Mouse (Mus musculus) heart, embryonic 14.5 days (tissue): Measurements from ENCODE around the gene Clec2d. TPM values are rescaled to one million over a fixed set of nuclear protein-coding genes. Genes with fewer than 3 reads are reported as not detected.
"Not testable (repeated sequence)": the region's sequence is repeated elsewhere in the genome, so short reads cannot be mapped to it uniquely, and the experiment has no call there.

ENCODE experiments used
- ATAC-seq: fragments of 200-750 bp; cut with Nextera tagmentation; 2 replicates; pipeline ENCODE4 v1.8.0; 2017; ENCODE audit warnings: low read depth, moderate TSS enrichment; ENCODE audit not compliant: insufficient number of reproducible peaks, insufficient read depth, low FRiP score
- H3K27ac ChIP-seq, 2 experiments: fragments of 200-500 bp in 1 of 2; fragments of 300-500 bp in 1 of 2; sonication (generic) in 1 of 2; replicated peaks in 1 of 2; 2 replicates each; pipeline ENCODE4 v1.5.1; 2012 to 2014; ENCODE audit warnings: low read depth in 2 of 2, low read length in 2 of 2, control low read depth in 1 of 2, mild to moderate bottlenecking in 1 of 2, mixed read lengths in 1 of 2; ENCODE audit not compliant: control insufficient read depth in 1 of 2, insufficient read depth in 1 of 2
- H3K27me3 ChIP-seq: fragments of 300-500 bp; sonication (generic); 2 replicates; pipeline ENCODE4 v1.6.1; 2014; ENCODE audit warnings: mild to moderate bottlenecking, low read length, control low read depth; ENCODE audit not compliant: control insufficient read depth, insufficient read depth
- H3K36me3 ChIP-seq: fragments of 300-500 bp; sonication (generic); 2 replicates; pipeline ENCODE4 v1.6.1; 2014; ENCODE audit warnings: mild to moderate bottlenecking, control low read depth, low read length, mixed read lengths; ENCODE audit not compliant: control insufficient read depth, insufficient read depth
- H3K4me1 ChIP-seq, 2 experiments: fragments of 200-500 bp in 1 of 2; fragments of 300-500 bp in 1 of 2; sonication (generic) in 1 of 2; 2 replicates each; pipeline ENCODE4 v1.6.1; 2012 to 2014; ENCODE audit warnings: low read length in 2 of 2, control low read depth in 1 of 2, mixed read lengths in 1 of 2; ENCODE audit not compliant: control insufficient read depth in 2 of 2, insufficient read depth in 2 of 2
- H3K4me2 ChIP-seq: fragments of 300-500 bp; sonication (generic); 2 replicates; pipeline ENCODE4 v1.6.1; 2014; ENCODE audit warnings: mild to moderate bottlenecking, low read length
- H3K4me3 ChIP-seq, 2 experiments: fragments of 200-500 bp in 1 of 2; fragments of 300-500 bp in 1 of 2; sonication (generic) in 1 of 2; 2 replicates each; pipeline ENCODE4 v1.5.1; 2012 to 2014; ENCODE audit warnings: low read length in 2 of 2, mild to moderate bottlenecking in 2 of 2, control low read depth in 1 of 2, low read depth in 1 of 2, moderate library complexity in 1 of 2; ENCODE audit not compliant: control insufficient read depth in 1 of 2, insufficient read depth in 1 of 2
- H3K9ac ChIP-seq: fragments of 300-500 bp; sonication (generic); 2 replicates; pipeline ENCODE4 v1.6.1; 2014; ENCODE audit warnings: mild to moderate bottlenecking, low read length
- H3K9me3 ChIP-seq: fragments of 300-500 bp; sonication (generic); 2 replicates; pipeline ENCODE4 v1.6.1; 2016; ENCODE audit warnings: low read length, control low read depth; ENCODE audit not compliant: control insufficient read depth
- WGBS: fragments of 180-500 bp; shearing (Covaris S2); extraction: QIAGEN DNeasy Blood & Tissue Kit; methylation state at CpG from one replicate; pipeline ENCODE4 v1.1.7; 2014; 5-methylcytosine and 5-hydroxymethylcytosine counted together
- polyA plus RNA-seq: library from polyadenylated mRNA; unstranded; fragments of >200 nt; fragmentation: Nextera tagmentation; extraction: Ambion mirVana; gene quantifications from 2 replicates; pipeline ENCODE4 v1.2.1, GENCODE M21; 2014

Clec2d gene
- polyA plus RNA-seq, 1 experiment from 2014 or later, result 0.38 TPM

DNA sequence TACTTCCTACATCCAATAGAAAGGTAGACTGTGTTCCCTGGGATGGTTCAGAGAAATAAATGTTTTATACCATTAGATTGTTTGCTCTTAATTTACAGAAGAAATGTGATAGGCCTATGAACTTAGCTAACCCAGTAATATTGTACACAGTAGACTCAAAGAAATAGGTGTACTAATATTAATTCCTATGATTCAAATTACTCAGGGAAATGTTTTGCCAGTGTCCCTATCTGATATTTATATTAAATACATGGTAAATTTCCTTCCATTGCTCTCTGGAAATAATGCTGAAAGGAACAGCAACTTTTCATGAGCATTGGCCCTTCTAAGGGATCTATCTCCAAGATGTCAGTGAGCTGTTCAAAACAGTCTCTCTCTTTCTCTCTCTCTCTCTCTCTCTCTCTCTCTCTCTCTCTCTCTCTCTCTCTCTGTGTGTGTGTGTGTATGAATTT is 6.8 kb downstream of the Clec2d start:
- ATAC-seq, result no peak
- Histone ChIP-seq H3K4me2 (no peak overlapping the region), H3K27me3 (no peaks in the 10 kb centered on the region), H3K4me3 (no peak overlapping the region), H3K9ac (no peak overlapping the region), H3K36me3 (peaks cover 41% of the 10 kb centered on the region), H3K4me1 (peaks cover 2 to 8% of the 10 kb centered on the region in 2 experiments; a peak in 2 of 4 replicates), H3K9me3 (no peaks in the 10 kb centered on the region), H3K27ac (no peak overlapping the region)

DNA sequence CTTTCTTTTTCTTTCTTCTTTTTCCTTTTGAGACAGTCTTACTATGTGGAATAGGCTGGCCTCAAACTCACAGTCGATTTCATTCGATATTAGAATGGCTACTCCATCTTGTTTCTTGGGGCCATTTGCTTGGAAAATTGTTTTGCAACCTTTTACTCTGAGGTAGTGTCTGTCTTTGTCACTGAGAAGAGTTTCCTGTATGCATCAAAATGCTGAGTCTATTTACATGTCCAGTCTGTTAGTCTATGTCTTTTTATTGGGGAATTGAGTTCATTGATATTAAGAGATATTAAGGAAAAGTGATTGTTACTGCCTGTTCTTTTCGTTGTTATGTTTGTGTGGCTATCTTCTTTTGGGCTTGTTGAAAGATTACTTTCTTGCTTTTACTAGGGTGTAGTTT is 7.4 kb downstream of the Clec2d start:
- not testable (repeated sequence) for ATAC-seq, H3K27me3 ChIP-seq, H3K9ac ChIP-seq, H3K4me1 ChIP-seq, H3K27ac ChIP-seq, H3K9me3 ChIP-seq, H3K4me2 ChIP-seq, H3K4me3 ChIP-seq
- H3K36me3 ChIP-seq, result peaks cover 41% of the 10 kb centered on the region
- WGBS, result 83% methylated on average over 3 of the region's 3 CpGs

DNA sequence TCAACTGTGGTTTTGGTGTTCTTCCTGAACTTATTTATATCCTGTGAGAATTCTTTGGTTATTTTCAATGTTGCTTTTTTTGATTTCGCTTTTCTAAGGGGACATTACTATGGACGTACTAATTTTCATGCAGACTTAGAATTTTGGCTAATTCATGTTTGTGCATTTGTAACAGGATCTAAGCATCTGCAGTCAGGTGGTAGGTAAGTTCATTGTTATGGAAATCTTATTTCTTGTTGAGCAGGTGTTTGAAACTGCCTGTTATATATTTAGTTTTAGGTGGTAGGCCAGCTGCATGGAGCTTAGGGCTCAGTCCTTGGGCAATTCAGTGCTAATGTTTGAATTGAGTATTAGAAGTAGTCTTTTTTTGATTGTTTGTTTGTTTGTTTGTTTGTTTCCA is 13.0 kb downstream of the Clec2d start:
- no peak overlapping the region for H3K9ac ChIP-seq
- no peaks in the 10 kb centered on the region for H3K4me1 ChIP-seq
- H3K27me3 ChIP-seq, result no peaks in the 10 kb centered on the region
- H3K36me3 ChIP-seq, result no peaks in the 10 kb centered on the region
- H3K4me3 ChIP-seq, result no peak overlapping the region
- no peak overlapping the region for H3K27ac ChIP-seq
- 86% methylated on average over 2 of the region's 2 CpGs for WGBS
- no peaks in the 10 kb centered on the region for H3K9me3 ChIP-seq
- ATAC-seq, result no peak
- no peak overlapping the region for H3K4me2 ChIP-seq

DNA sequence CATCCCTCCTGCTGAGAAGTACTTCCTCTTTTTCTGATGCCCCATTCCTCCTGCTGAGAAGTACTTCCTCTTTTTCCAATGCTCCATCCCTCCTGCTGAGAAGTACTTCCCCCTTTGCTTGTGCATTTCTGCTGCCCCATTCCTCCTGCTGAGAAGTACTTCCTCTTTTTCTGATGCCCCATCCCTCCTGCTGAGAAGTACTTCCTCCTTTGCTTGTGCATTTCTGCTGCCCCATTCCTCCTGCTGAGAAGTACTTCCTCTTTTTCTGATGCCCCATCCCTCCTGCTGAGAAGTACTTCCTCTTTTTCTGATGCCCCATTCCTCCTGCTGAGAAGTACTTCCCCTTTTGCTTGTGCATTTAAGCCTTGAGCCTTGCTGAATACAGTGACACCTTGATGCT is 19.7 kb downstream of the Clec2d start:
- ATAC-seq, H3K9me3 ChIP-seq, H3K4me3 ChIP-seq, H3K4me1 ChIP-seq, H3K9ac ChIP-seq, H3K27me3 ChIP-seq, H3K36me3 ChIP-seq, H3K27ac ChIP-seq, H3K4me2 ChIP-seq: not testable (repeated sequence)

DNA sequence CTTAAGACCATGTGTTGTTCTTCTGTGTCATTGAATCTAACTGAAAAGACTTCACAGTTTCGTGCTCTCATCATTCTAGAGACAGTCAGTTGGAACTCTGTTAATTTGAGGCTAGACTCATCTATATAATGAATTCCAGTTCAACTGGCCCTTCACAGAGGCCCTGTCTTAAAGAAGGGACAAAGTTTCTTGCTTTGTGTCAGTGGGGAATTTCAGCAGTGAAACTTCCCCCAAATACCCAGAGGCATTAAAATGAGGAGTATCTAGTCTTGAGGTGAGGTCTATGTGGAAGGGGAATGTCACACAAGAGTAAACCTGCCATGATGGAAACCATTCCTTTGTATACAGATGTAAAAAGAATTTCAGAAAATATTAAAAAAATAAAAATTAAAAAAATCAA is 21.9 kb downstream of the Clec2d start:
- 82% methylated on average over 1 of the region's 1 CpGs for WGBS
- no peak for ATAC-seq

DNA sequence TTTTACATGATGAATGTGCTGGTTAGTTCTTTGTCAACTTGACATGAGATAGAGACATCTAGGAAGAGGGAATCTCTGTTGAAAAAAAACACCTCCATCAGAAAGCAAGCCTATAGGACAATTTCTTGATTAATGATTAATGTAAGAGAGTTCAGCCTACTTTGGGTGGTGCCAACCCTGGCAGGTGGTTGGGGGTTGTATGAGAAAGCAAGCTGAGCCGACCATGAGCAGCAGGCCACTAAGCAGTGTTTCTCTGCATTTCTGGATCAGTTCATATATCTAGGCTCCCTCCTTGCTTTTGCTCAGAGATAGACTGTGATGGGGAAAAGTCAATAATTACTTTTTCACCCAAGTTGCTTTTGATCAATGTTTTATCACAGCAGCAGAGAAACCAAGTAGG is 23.9 kb downstream of the Clec2d start:
- no peaks in the 10 kb centered on the region for H3K36me3 ChIP-seq
- H3K9ac ChIP-seq, result no peak overlapping the region
- no peaks in the 10 kb centered on the region for H3K9me3 ChIP-seq
- no peak overlapping the region for H3K4me3 ChIP-seq
- H3K4me2 ChIP-seq, result no peak overlapping the region
- WGBS, result 78% methylated on average over 1 of the region's 1 CpGs
- no peaks in the 10 kb centered on the region for H3K4me1 ChIP-seq
- no peak overlapping the region for H3K27ac ChIP-seq
- no peaks in the 10 kb centered on the region for H3K27me3 ChIP-seq
- ATAC-seq, result no peak

More for the DNA sequence above, 21.9 kb downstream of the Clec2d start:
- no peaks in the 10 kb centered on the region for H3K9me3 ChIP-seq
- no peaks in the 10 kb centered on the region for H3K36me3 ChIP-seq
- no peak overlapping the region for H3K27ac ChIP-seq
- no peak overlapping the region for H3K4me3 ChIP-seq
- no peaks in the 10 kb centered on the region for H3K27me3 ChIP-seq
- no peak overlapping the region for H3K9ac ChIP-seq
- no peak overlapping the region for H3K4me2 ChIP-seq
- H3K4me1 ChIP-seq, result no peaks in the 10 kb centered on the region

DNA sequence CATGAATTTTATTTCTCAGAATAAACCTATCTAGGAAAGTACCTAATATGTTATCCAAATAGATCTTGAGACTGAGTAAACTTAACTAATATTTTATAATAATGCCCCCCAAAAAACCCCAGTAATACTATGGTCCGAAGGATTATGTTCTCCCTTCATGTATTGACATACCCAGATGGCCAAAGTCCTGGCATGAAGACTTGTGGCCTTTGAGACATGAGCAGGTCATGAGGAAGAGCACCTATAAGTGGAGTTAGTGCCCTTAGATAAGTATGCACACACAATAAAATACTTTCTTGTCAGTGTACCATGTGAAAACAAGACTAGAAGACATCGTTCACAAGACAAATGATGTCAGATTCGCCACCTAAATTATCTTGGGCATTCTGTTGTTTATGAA is 24.4 kb downstream of the Clec2d start:
- Histone ChIP-seq H3K4me3 (no peak overlapping the region), H3K27me3 (no peaks in the 10 kb centered on the region), H3K4me2 (no peak overlapping the region), H3K4me1 (no peaks in the 10 kb centered on the region), H3K36me3 (no peaks in the 10 kb centered on the region), H3K27ac (no peak overlapping the region), H3K9ac (no peak overlapping the region), H3K9me3 (no peaks in the 10 kb centered on the region)
- no peak for ATAC-seq
- 69% methylated on average over 3 of the region's 3 CpGs for WGBS

DNA sequence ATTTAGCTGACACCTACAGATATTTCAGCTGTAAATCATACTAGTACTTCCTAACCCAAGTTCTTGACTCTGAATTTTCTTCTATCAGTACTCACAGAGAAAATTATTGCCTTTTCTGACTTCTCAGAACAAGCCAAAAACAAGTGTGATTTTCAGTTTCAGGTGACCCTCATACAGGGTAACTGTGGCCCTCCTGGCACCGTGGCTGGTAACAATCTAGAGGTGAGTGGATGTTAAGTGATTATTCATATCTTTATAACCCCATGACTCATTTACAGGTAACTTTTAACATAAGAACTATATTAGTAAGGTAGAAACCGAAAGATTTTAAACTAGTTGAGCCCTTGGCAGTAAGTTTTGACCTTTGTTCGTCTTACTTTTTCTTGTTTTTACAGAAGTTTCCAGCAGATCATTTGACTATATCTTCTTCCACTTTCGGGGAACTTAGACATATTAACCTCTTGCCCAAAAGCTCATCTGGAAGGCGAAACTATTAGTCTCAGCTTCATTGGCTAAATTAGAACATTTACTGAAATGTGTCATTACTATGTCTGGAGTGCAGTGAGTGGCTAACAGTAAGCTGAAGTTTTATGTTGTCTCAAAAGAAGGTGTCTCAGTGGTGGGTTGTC is 28.6 kb downstream of the Clec2d start:
- Histone ChIP-seq H3K4me3 (no peak overlapping the region), H3K36me3 (no peaks in the 10 kb centered on the region), H3K27me3 (no peaks in the 10 kb centered on the region), H3K4me2 (no peak overlapping the region), H3K9ac (no peak overlapping the region), H3K9me3 (no peaks in the 10 kb centered on the region), H3K27ac (no peak overlapping the region), H3K4me1 (no peaks in the 10 kb centered on the region)
- ATAC-seq, result no peak
- WGBS, result 75% methylated on average over 5 of the region's 5 CpGs
